Mouse (Mus musculus): ENCODE results near the gene Gapdh.

DNA sequence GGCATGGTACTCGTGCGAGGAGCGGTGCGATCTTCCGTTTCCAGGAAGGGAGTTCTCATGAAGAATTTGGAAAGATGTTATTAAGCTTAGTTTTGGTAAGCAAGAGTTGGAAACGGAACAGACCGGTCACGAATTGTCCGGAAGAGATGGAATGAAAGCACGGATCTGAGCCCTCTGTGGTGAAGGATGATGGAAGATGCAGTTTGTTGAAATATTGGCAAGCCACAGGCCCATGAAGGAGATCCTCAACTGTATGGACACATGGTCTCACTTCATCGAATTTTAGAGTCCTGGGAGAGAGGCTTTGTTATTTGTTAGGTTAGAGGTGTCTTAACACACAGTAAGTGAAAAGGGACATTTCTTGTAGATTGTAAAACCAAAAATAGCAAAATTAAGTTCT is 33.8 kb downstream of the Gapdh start:
- TF ChIP-seq ZC3H11A (IDR thresholded peaks at IDR 0.05; ENCODE audit: borderline replicate concordance, low read depth, low read length) (no peak), CHD2 (IDR thresholded peaks at IDR 0.05; ENCODE audit: low read depth, low read length) (no peak), ZNF384 (IDR thresholded peaks at IDR 0.05; ENCODE audit: low read depth, low read length) (no peak)
